Mouse (Mus musculus) ES-E14 (cell line): ENCODE data around the gene Tmpo. TPM values are rescaled to one million over a fixed set of nuclear protein-coding genes. Genes with fewer than 3 reads are reported as not detected.

Source experiments
- DNase-seq: peaks from one replicate; pipeline ENCODE4 v3.0.0-alpha.2; 2013; ENCODE audit warnings: low read depth, low spot score
- H3K27ac ChIP-seq: 2 replicates; pipeline ENCODE4 v1.5.1; 2012; ENCODE audit warnings: low read depth, mild to moderate bottlenecking, low read length, moderate library complexity, mixed read lengths; ENCODE audit not compliant: poor library complexity, insufficient read depth, severe bottlenecking
- H3K36me3 ChIP-seq: 2 replicates; pipeline ENCODE4 v1.6.1; 2012; ENCODE audit warnings: mild to moderate bottlenecking, low read length, moderate library complexity, mixed read lengths; ENCODE audit not compliant: control insufficient read depth, poor library complexity, insufficient read depth, severe bottlenecking
- H3K4me1 ChIP-seq, 2 experiments: fragments of 150-350 bp in 1 of 2; sonication (generic) in 1 of 2; 2 replicates each; pipeline ENCODE4 v1.6.1; 2012; ENCODE audit warnings: low read length in 2 of 2, mild to moderate bottlenecking in 1 of 2, mixed read lengths in 1 of 2; ENCODE audit not compliant: control insufficient read depth in 2 of 2, insufficient read depth in 2 of 2, poor library complexity in 1 of 2
- H3K4me3 ChIP-seq, 2 experiments: fragments of 150-350 bp in 1 of 2; sonication (generic) in 1 of 2; 2 replicates each; pipeline ENCODE4 v1.5.1; 2012; ENCODE audit warnings: low read length in 2 of 2, low read depth in 1 of 2, mild to moderate bottlenecking in 1 of 2, mixed read lengths in 1 of 2; ENCODE audit not compliant: insufficient read depth in 1 of 2, poor library complexity in 1 of 2, severe bottlenecking in 1 of 2
- H3K9ac ChIP-seq: 2 replicates; pipeline ENCODE4 v1.6.1; 2012; ENCODE audit warnings: low read depth, mild to moderate bottlenecking, low read length, mixed read lengths; ENCODE audit not compliant: poor library complexity, insufficient read depth, severe bottlenecking
- H3K9me3 ChIP-seq: fragments of 150-350 bp; sonication (generic); 2 replicates; pipeline ENCODE4 v1.6.1; 2012; ENCODE audit warnings: low read depth, mild to moderate bottlenecking, low read length; ENCODE audit not compliant: control insufficient read depth, insufficient read depth
- CHD2 ChIP-seq: IDR thresholded peaks from 2 replicates; pipeline ENCODE4 v1.6.1; 2014; ENCODE audit warnings: mild to moderate bottlenecking, low read depth, low read length, inconsistent platforms
- HCFC1 ChIP-seq: IDR thresholded peaks from 2 replicates; pipeline ENCODE4 v1.6.1; 2012; ENCODE audit warnings: low read length, inconsistent platforms, borderline replicate concordance; ENCODE audit not compliant: insufficient read depth
- MAFK ChIP-seq: IDR thresholded peaks from 2 replicates; pipeline ENCODE4 v1.6.1; 2014; ENCODE audit warnings: mild to moderate bottlenecking, low read depth, low read length, inconsistent platforms; ENCODE audit not compliant: insufficient read depth
- ZC3H11A ChIP-seq: IDR thresholded peaks from 2 replicates; pipeline ENCODE4 v1.6.1; 2012; ENCODE audit warnings: low read depth, mild to moderate bottlenecking, inconsistent platforms, low read length, borderline replicate concordance
- ZNF384 ChIP-seq: IDR thresholded peaks from 2 replicates; pipeline ENCODE4 v1.6.1; 2012; ENCODE audit warnings: low read depth, low read length, inconsistent platforms
- in situ Hi-C, 2 experiments: fragments of 600-800 bp; cut with MboI; formaldehyde crosslinking; loops; one replicate each; pipeline ENCODE4 v1.15.1; 2025; ENCODE audit warnings: low sequenced_read_pairs in 2 of 2, inconsistent platforms in 1 of 2; ENCODE audit not compliant: unreplicated experiment in 2 of 2
- total RNA-seq: library from RNA; depleted of rRNA; stranded (reverse); fragments of 300-350 nt; gene quantifications from 2 replicates; pipeline ENCODE4 v1.2.3, GENCODE M21; 2012

The Tmpo gene
- total RNA-seq, 1 experiment: 189 TPM

- in situ Hi-C loops: no loop called here
- Histone ChIP-seq H3K9me3 (no peaks in the 10 kb centered on the region), H3K9ac (no peak overlapping the region; the same call in 1 of the 2 replicates), H3K27ac (no peak overlapping the region), H3K4me3 (no peak overlapping the region), H3K36me3 (peaks cover 12% of the 10 kb centered on the region), H3K4me1 (peaks cover 0 to 6% of the 10 kb centered on the region in 2 experiments; a peak in 1 of 4 replicates)
- DNase-seq: no peak
- TF ChIP-seq ZNF384 (peak; percentile 73), MAFK (no peak)
Measured at GRCm38 (mm10) chr10:91143313-91144230, 37.5 kb downstream of the Tmpo start.

GRCm38 (mm10) chr10:91142654-91143191 lies 38.4 kb downstream of the Tmpo start:
- in situ Hi-C loops: no loop called here
- no peaks in the 10 kb centered on the region for H3K9me3 ChIP-seq
- H3K27ac ChIP-seq: no peak overlapping the region
- H3K9ac ChIP-seq: no peak overlapping the region
- peaks cover 0 to 6% of the 10 kb centered on the region in 2 experiments; a peak in 1 of 4 replicates for H3K4me1 ChIP-seq
- DNase-seq: no peak
- H3K36me3 ChIP-seq: peaks cover 11% of the 10 kb centered on the region
- H3K4me3 ChIP-seq: no peak overlapping the region
- TF ChIP-seq MAFK (no peak), ZNF384 (no peak), CHD2 (no peak), ZC3H11A (no peak), HCFC1 (no peak)

GRCm38 (mm10) chr10:91141564-91141963 lies 39.6 kb downstream of the Tmpo start:
- Histone ChIP-seq H3K4me1 (peaks cover 0 to 7% of the 10 kb centered on the region in 2 experiments; a peak in 2 of 4 replicates), H3K4me3 (no peak overlapping the region), H3K27ac (no peak overlapping the region), H3K9me3 (no peaks in the 10 kb centered on the region), H3K9ac (no peak overlapping the region), H3K36me3 (peaks cover 7% of the 10 kb centered on the region)
- in situ Hi-C loops: no loop called here
- no peak for TF ChIP-seq HCFC1
- DNase-seq: no peak

GRCm38 (mm10) chr10:91139148-91139766 lies 41.9 kb downstream of the Tmpo start:
- no peak overlapping the region for H3K4me3 ChIP-seq
- peaks cover 0 to 7% of the 10 kb centered on the region in 2 experiments; a peak in 2 of 4 replicates for H3K4me1 ChIP-seq
- no peak for DNase-seq
- H3K9ac ChIP-seq: no peak overlapping the region
- TF ChIP-seq MAFK (no peak), HCFC1 (no peak), ZC3H11A (no peak), ZNF384 (no peak), CHD2 (no peak)
- H3K9me3 ChIP-seq: no peaks in the 10 kb centered on the region
- in situ Hi-C loops: no loop called here
- no peak overlapping the region for H3K27ac ChIP-seq
- no peaks in the 10 kb centered on the region for H3K36me3 ChIP-seq

- in situ Hi-C loops: no loop called here
- no peak overlapping the region for H3K27ac ChIP-seq
- no peak overlapping the region for H3K9ac ChIP-seq
- no peaks in the 10 kb centered on the region for H3K36me3 ChIP-seq
- H3K4me3 ChIP-seq: no peak overlapping the region
- peaks cover 0 to 5% of the 10 kb centered on the region in 2 experiments; a peak in 2 of 4 replicates for H3K4me1 ChIP-seq
- TF ChIP-seq MAFK: no peak
- TF ChIP-seq CHD2: no peak
- no peak for TF ChIP-seq HCFC1
- no peak for TF ChIP-seq ZNF384
- TF ChIP-seq ZC3H11A: no peak
- DNase-seq: no peak
- no peaks in the 10 kb centered on the region for H3K9me3 ChIP-seq
Measured at GRCm38 (mm10) chr10:91138317-91138716, 42.8 kb downstream of the Tmpo start.
